Mouse (Mus musculus) kidney, postnatal 10 days (tissue): ENCODE results near the gene 9330159F19Rik.

Source experiments
- DNase-seq: peaks from one replicate; pipeline ENCODE4 v3.0.0; 2021; ENCODE audit warnings: mixed read lengths

Gene 9330159F19Rik

GRCm38 (mm10) chr10:29211453-29211852 lies at the start of gene 9330159F19Rik:
TSS of gene 9330159F19Rik (plus strand) at chr10:29211606.
- DNase-seq = peak; percentile 64

DNA sequence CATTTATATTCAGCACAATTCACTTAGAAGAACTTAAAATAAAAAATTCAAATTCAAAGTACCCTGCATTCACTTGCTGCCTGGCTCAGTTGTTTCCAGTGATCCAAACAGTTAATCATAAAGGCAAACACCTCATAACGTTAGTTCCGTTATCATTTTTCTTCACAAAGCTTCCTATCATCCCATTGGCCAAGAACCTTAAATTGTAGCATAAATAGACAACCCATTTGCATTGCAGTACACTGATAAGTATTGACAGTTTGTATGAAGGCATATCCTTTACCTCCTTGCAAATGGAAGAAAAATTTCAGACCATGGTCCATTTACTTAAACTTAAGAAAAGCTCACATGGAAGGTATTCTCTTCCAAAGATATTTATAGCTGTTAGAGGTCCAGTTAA lies 49.7 kb upstream of the 9330159F19Rik start:
- DNase-seq = no peak

DNA sequence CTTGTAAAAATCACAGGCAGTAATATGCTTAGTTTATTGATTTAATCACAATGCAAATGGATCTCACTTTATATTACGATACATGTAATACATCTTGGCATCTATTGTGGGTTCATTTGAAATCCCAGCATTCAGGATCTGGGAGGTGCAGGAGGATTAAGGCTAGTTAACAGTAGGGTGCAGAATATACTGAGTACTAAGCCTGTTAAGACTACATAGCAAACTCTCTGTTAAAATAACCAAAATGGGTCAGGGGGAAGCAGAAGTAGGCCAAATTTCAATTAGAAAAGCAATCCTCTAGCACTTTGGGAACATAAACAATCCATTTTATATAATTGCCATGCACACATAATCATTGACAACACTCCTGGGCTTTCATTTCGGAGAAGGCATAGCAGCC lies 37.6 kb upstream of the 9330159F19Rik start:
- no peak for DNase-seq

- no peak for DNase-seq
Observed at GRCm38 (mm10) chr10:29175656-29176055, 35.8 kb upstream of the 9330159F19Rik start.

DNA sequence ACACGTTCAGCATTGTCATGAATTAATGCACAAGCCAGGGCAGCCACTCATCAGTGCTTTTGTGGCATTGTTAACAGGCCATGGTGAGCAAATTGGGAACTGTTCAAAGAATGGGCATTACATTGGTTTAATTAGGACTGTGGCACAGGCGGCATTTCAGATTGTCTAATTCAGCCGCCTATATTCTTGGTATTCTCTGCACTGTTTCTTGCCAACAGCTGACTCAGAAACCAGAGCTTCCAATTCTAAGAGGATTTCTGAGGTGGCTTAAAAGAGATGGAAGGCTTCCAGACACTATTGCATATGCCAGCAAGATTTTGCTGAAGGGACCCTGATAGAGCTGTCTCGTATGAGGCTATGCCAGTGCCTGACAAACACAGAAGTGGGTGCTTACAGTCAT lies 34.5 kb upstream of the 9330159F19Rik start:
- no peak for DNase-seq

DNA sequence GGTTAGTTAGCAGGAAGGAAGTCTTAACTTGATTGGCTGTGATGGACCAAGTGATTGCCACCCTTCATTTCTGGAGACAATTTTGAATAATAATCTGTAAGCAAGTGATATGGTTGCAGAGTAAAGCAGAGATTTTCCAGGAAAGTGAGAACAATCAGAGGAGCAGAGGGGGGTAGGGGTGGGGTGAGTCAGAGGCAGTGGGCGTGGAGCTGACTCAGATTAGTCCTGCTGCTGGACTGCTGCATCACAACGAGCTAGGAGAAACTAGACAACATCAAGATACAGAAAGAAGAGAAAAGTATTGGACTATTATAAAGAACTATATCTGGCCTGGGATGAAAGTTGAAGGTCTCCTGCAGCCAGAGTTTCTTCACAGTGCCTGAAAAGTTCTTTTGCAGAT lies 33.4 kb upstream of the 9330159F19Rik start:
- DNase-seq = no peak

- DNase-seq = no peak
Observed at GRCm38 (mm10) chr10:29180210-29180609, 31.2 kb upstream of the 9330159F19Rik start.

DNA sequence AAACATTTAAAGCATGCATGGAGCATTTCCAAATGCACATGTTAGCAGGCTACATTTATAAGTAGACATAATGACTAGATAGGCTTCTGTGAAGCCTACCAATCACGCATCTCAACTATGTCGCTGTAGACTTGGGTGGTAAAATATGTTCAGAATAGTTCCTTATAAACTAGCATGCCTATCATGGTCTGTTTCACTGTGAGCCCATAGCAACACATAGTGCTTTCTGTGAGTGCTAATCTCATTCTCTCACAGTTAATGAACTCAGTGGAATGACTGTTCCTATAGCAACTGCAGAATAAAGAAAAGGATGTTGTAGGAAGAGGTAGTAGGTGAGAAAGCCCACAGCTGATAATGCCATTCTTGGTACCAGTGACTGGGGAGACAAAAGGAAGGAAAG lies 30.4 kb upstream of the 9330159F19Rik start:
- no peak for DNase-seq

DNA sequence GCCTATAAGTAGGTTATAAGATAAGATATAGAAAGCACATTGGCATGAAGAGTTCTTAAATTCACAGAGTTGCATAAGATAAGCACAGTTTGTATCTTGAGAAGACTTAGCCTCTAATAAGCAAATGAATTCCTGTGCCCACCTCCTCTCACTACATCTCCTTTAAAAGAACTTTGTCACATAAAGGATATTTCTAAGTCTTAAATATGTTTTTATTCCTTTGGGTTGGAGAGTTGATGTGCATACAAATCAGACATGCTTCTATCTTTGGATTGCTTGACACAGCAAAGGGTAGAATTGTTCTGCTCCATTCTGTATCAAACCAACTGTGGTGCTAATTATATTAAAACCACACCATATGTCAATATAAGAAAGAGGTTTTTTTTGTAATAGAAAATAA lies 17.6 kb upstream of the 9330159F19Rik start:
- no peak for DNase-seq

GRCm38 (mm10) chr10:29196811-29197210 lies 14.6 kb upstream of the 9330159F19Rik start:
- no peak for DNase-seq

DNA sequence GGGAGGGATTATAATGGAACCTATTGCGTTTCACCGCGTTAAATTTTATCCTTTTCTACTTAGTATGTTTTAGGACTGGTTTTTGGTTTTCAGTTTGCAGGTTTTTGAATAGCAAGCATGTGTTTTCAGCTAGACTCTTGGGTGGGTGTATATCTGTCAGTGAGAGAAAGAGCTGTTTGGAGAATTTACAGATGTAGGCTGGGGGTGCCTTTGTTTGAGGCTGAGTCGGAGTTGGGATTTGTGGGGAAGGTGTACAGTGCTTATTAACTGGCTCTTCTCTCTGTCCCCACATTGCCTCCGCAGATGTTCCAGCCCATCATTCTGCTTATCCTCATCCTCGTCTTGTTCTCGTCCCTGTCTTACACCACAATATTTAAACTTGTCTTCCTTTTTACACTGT lies 12.8 kb upstream of the 9330159F19Rik start, which contains the start of gene Gm49353:
Gene Gm49353, plus strand, starts transcription at position 313 of the 400 bp plus-strand sequence.
- no peak for DNase-seq

- no peak for DNase-seq
Observed at GRCm38 (mm10) chr10:29199835-29200234, 11.6 kb upstream of the 9330159F19Rik start.

DNA sequence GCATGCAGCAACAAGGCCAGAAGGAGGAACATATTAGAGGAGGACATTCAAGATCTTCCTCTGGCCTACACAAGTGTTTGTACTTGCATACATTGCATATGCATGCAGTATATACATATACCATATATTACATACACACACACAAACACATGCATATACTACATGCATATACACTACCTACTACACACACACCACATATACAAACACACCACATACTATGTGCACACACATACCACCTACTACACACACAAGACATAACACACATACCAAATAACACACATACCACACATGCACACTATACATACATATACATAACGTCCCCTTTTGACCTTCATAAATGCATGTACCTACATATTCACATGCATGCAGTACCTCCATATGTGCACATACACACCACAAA lies 10.8 kb upstream of the 9330159F19Rik start:
- no peak for DNase-seq

GRCm38 (mm10) chr10:29206730-29207129 lies 4.7 kb upstream of the 9330159F19Rik start:
- peak; percentile 16 for DNase-seq

DNA sequence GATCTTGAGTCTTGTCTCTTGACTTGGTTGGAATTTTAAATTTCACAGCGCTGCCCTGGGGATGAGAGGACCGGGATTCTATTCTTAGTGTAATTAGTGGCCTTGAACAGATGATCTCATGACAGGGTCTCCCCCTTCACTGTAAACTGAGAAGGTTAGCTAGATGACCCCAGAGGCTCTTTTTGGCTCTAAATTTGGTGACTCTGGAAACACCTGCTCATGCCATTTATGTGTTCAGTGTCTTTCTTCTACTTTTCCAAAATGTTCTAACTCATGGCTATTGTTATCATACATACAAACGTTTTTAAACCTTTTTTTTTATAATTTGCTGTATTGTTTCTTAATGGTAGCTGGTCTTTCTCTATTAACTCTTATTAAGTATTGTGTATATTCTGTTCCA lies 2.7 kb upstream of the 9330159F19Rik start:
- DNase-seq = no peak

DNA sequence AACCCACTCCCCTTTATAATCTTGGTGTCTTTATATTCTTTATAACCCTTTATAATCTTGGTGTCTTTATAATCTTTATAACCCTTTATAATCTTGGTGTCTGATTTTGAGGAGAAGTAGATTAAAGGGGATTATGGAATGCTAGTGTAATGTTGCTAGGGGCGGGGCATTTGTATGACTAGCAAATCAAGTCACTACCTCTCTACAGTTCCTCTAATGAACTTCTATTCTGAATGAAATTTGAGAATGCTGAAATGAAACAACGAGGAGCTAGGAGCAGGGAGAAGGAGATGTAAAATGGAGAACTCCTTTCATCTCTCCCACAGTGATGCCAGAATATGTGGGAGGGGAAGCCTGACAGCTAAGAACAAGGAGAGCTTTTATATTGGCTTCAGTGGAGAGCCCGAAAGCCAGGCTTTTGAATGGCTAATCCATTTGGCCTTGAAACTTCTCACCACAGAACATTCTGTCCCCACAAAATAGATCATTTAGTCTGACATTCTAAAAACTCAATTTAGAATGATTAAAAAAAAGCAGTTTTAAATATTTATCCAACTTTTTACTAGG lies 2.2 kb downstream of the 9330159F19Rik start:
- DNase-seq = no peak

DNA sequence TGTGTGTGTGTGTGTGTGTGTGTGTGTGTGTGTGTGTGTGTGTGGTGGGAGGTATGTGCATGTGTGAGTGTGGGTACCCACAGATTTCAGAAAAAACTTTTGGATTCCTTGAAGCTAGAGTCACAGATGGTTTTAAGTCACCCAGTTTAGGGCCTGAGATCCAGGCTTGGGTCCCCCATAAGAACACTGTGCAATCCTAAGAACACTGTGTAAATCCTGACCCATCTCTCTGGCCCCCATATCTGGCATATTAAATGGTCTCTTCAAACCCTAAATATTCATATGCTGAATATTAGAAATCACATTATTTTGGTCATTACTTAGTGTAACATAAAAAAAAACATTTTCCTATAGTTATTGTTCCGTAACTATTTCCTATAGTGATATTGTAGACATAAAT lies 5.6 kb downstream of the 9330159F19Rik start:
- DNase-seq = no peak

GRCm38 (mm10) chr10:29217451-29217850 lies 6.0 kb downstream of the 9330159F19Rik start:
- DNase-seq = no peak

DNA sequence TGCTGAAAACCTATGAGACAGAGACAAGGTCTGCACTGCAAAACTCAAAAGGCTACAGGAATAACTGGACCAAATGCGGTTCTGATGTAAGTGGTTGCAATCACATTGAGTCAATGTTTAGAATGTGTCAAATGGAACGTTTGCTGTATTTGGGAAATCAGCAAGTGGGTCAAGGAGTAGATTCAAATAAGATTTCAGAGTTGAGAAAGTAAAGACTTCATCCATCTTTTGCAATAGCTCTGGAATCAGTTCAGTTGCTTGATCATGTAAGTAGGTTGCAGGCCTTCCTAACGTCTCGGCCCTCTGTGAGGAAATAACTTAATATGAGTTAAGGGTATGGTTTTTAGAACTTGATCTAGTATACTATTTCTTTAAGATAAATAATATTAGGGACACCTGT lies 13.9 kb downstream of the 9330159F19Rik start:
- no peak for DNase-seq

- no peak for DNase-seq
Observed at GRCm38 (mm10) chr10:29231208-29231607, 19.8 kb downstream of the 9330159F19Rik start.
